Mouse (Mus musculus) bone marrow macrophage, adult 2 months (primary cell): ENCODE measurements around the gene Mafk. TPM values are rescaled to one million over a fixed set of nuclear protein-coding genes. Genes with fewer than 3 reads are reported as not detected.

Experiments used
- H3K27ac ChIP-seq: 2 replicates; pipeline ENCODE4 v1.5.1; 2012; ENCODE audit warnings: low read depth, low read length; ENCODE audit not compliant: insufficient read depth
- H3K4me1 ChIP-seq: 2 replicates; pipeline ENCODE4 v1.6.1; 2012; ENCODE audit warnings: low read length; ENCODE audit not compliant: control insufficient read depth, insufficient read depth
- H3K4me3 ChIP-seq: 2 replicates; pipeline ENCODE4 v1.5.1; 2012; ENCODE audit warnings: mild to moderate bottlenecking, low read length, moderate library complexity; ENCODE audit not compliant: insufficient read depth
- CTCF ChIP-seq: IDR thresholded peaks from 2 replicates; pipeline ENCODE4 v1.5.1; 2012; ENCODE audit warnings: low read depth, mild to moderate bottlenecking, low read length, moderate library complexity
- POLR2A ChIP-seq: IDR thresholded peaks from 2 replicates; pipeline ENCODE4 v1.6.1; 2012; ENCODE audit warnings: mild to moderate bottlenecking, low read depth, low read length, borderline replicate concordance
- polyA plus RNA-seq: library from polyadenylated mRNA; stranded (reverse); fragments of >200 nt; gene quantifications from 2 replicates; pipeline ENCODE4 v1.2.4, GENCODE M21; 2012; ENCODE audit not compliant: missing spikeins, insufficient read depth, insufficient read length

Mafk gene
- polyA plus RNA-seq, 1 experiment: 15.7 TPM

- Histone ChIP-seq H3K4me3 (no peak overlapping the region), H3K4me1 (no peaks in the 10 kb centered on the region), H3K27ac (no peak overlapping the region)
- no peak for TF ChIP-seq CTCF
- no peak for TF ChIP-seq POLR2A
Observed at GRCm38 (mm10) chr5:139803165-139803564, 11.9 kb downstream of the Mafk start.

- H3K4me3 ChIP-seq: no peak overlapping the region
- TF ChIP-seq POLR2A (no peak), CTCF (peak; percentile 16; the same call in 1 of the 2 replicates)
- H3K4me1 ChIP-seq: no peaks in the 10 kb centered on the region
Observed at GRCm38 (mm10) chr5:139803601-139804102, 12.3 kb downstream of the Mafk start.

GRCm38 (mm10) chr5:139804107-139804551 lies 12.8 kb downstream of the Mafk start:
- Histone ChIP-seq H3K4me1 (no peaks in the 10 kb centered on the region), H3K4me3 (no peak overlapping the region), H3K27ac (no peak overlapping the region)
- TF ChIP-seq CTCF (no peak), POLR2A (no peak)

More at GRCm38 (mm10) chr5:139803601-139804102, 12.3 kb downstream of the Mafk start:
- no peak overlapping the region for H3K27ac ChIP-seq

- Histone ChIP-seq H3K27ac (no peak overlapping the region), H3K4me1 (no peaks in the 10 kb centered on the region), H3K4me3 (no peak overlapping the region)
- TF ChIP-seq POLR2A: no peak
- no peak for TF ChIP-seq CTCF
Observed at GRCm38 (mm10) chr5:139804573-139805111, 13.3 kb downstream of the Mafk start.

GRCm38 (mm10) chr5:139805924-139806323 lies 14.6 kb downstream of the Mafk start:
- Histone ChIP-seq H3K27ac (no peak overlapping the region), H3K4me3 (no peak overlapping the region), H3K4me1 (no peaks in the 10 kb centered on the region)
- TF ChIP-seq POLR2A: no peak
- TF ChIP-seq CTCF: no peak

GRCm38 (mm10) chr5:139809397-139809796 lies 18.1 kb downstream of the Mafk start:
- no peak for TF ChIP-seq POLR2A
- TF ChIP-seq CTCF: 0 out of 2 replicates have a peak, but pooled peaks have one; percentile 21
- Histone ChIP-seq H3K4me3 (no peak overlapping the region), H3K4me1 (no peaks in the 10 kb centered on the region), H3K27ac (no peak overlapping the region)

- Histone ChIP-seq H3K27ac (no peak overlapping the region), H3K4me1 (no peaks in the 10 kb centered on the region), H3K4me3 (no peak overlapping the region)
- TF ChIP-seq POLR2A (no peak), CTCF (no peak)
Observed at GRCm38 (mm10) chr5:139811677-139812397, 20.5 kb downstream of the Mafk start.

- H3K4me3 ChIP-seq: no peak overlapping the region
- no peak overlapping the region for H3K27ac ChIP-seq
- no peaks in the 10 kb centered on the region for H3K4me1 ChIP-seq
- TF ChIP-seq POLR2A: no peak
- no peak for TF ChIP-seq CTCF
Observed at GRCm38 (mm10) chr5:139812398-139813125, 21.2 kb downstream of the Mafk start.

GRCm38 (mm10) chr5:139813126-139813490 lies 21.8 kb downstream of the Mafk start:
- Histone ChIP-seq H3K4me1 (no peaks in the 10 kb centered on the region), H3K27ac (no peak overlapping the region), H3K4me3 (no peak overlapping the region)
- TF ChIP-seq POLR2A (no peak), CTCF (no peak)

GRCm38 (mm10) chr5:139813963-139814381 lies 22.7 kb downstream of the Mafk start:
- TF ChIP-seq CTCF: no peak
- Histone ChIP-seq H3K27ac (no peak overlapping the region), H3K4me3 (no peak overlapping the region), H3K4me1 (no peaks in the 10 kb centered on the region)
